Mouse (Mus musculus) urinary bladder, adult 2 months (tissue): Measurements from ENCODE around the gene Hnf1a. TPM values are rescaled to one million over a fixed set of nuclear protein-coding genes. Genes with fewer than 3 reads are reported as not detected.

Experiments
- DNase-seq: peaks from one replicate; pipeline ENCODE4 v3.0.0; 2022; ENCODE audit warnings: low spot score
- polyA plus RNA-seq: library from polyadenylated mRNA; depleted of rRNA; stranded (reverse); fragments of >200 nt; gene quantifications from 2 replicates; pipeline ENCODE4 v1.2.3, GENCODE M21; 2012; rRNA removed

Gene Hnf1a
- polyA plus RNA-seq: 0.06 and 0.09 TPM in 2 replicates

DNA sequence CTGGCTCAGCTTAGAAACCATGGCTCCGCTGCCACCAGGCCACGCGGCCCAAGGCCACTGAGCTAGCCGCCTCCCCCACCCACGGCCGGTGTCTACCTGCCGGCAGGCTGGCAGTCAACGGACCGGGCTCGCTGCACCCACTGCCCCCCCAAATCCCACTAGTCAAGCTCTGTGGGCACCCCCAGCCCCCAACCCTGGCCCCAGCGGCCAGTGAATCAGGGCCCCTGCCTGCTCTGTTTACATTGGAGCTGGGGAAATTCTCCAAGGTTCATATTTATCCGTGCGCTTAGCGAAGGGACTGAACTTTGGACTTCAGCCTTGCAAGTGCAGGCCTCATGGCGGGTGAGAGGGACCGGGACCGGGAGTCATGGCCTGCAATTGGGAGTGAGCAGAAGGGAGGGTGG is at the start of gene Hnf1a:
Gene Hnf1a, minus strand, starts transcription at position 271 of the 404 bp plus-strand sequence.
- DNase-seq: no peak

DNA sequence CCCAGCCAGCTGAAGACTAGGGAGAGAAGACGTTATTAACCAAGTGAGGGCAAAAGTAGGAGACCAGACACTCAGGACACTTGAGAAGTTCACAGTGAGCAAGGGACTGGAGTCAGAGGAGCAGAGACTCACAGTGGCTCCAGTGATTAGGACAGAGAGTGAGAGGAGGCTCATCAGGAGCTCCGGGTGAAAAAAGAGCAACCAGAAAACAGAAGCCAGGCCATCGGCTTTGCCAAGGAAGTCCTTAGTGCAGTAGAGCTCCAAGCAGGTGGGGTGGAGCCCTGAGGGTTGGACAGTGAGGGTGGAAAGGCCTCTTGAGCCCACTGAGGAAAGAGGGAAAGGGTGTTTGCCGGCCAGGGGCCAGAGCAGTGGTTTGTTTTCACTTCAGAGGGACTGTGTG is 47.9 kb upstream of the Hnf1a start:
- DNase-seq: no peak

DNA sequence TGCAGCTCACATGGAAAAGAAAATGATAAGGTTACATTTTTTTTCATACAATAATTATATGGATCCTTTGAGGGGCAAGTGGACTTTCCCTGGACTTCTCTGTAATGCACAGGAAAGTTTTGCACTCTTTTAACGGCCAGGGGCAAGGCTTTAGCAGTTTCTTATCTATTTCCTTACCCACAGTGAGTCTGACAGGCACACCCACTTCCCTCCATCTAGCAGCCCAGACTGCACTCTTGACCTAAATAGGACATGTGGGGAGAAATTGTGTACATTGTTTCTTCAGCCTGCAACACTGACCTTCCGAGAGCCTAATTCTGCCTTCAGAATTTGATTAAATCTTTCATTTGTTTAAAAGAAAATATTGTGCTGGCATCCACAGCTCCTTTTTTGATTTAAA is 47.4 kb upstream of the Hnf1a start:
- DNase-seq: no peak

DNA sequence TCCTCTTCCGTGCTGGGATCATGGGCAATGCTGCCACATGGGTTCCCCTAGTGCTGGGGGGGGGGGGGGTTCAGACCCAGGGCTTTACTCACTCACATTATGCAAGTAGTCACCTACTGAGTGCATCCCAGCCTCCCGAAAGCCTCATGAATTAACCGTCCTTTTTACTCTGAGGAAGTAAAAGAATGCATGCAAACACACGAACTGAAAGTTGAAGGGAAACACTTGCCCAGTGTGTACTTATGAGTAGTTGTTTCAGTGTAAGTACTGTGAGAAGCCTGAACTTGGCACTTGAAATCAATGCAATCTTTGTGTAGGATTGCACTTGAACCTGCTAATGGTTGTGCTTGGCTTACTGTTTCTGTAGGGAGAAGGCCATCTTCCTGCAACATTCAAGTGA is 44.2 kb upstream of the Hnf1a start:
- DNase-seq: no peak

DNA sequence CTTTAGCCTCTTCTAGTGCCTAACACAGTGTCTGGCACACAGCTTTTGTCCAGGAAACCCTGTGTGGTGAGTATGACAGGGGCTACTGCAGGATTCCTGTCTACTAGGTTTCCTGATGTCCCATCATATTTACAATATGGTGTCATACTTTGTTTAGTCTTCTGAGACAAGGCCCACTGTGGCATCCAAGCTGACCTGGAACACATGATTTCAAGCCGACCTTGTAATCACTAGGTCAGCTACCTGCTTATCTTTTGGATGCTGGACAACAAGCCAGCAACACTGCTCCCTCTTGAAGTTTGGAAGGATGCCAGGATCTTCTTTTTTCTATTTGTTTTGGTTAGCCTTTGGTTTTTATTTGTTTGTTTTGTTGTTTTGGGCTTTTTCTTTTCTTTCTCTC is 43.7 kb upstream of the Hnf1a start:
- DNase-seq: no peak

DNA sequence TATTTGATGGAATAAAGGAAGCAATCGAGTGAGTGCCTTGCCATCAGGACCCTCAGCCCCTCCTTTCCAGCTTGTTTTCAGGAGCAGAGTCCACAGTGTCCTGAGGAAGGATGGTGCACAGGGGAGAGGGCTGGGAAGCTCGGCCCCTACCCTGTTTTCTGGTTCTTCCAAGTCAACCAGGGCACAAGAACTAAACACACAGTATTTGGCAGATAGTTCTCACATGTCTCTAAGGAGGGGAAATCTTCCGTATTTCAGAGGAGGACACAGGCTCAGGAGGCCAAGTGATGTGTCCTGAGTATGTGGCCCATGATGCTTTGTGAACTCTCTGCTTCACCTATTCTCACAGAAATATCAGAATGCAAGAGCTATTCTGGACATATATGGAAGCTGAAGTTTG is 42.5 kb upstream of the Hnf1a start:
- DNase-seq: no peak

DNA sequence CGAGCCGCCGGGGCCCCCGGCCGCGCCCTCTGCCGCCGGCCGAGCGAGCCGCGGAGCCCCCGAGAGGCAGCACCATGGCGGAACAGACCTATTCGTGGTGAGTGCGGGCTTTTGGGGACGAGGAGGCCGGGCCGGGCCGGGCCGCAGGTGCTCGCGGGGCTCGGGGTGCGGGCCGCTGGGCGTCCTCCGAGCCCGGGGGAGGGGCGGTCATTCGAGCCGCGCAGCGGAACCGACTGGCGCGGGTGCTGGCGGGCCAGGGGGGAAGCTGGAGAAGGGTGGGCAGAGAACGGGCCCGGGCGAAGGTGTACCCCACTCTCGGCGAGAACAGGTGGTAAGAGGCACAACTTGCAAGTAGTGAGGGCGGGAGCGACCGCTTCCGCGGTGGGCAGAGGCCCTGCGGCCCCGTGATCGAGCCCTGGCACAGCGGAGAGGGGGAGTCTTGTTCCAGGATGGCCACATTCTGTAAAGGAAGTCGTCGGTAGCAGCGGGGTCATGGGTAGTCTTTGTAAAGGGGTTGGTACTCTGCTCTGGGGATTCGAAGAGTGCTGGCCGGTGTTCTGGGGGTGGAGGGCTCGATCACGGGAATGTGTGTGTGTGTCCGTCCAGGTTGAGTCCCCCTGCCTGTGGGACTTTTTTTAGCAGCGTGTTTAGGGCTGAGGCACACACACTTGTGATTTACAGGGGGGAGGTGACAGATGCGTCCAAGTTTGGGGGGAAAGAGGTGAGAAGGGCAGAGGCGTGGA is 40.8 kb upstream of the Hnf1a start:
- peak; percentile 55 for DNase-seq

DNA sequence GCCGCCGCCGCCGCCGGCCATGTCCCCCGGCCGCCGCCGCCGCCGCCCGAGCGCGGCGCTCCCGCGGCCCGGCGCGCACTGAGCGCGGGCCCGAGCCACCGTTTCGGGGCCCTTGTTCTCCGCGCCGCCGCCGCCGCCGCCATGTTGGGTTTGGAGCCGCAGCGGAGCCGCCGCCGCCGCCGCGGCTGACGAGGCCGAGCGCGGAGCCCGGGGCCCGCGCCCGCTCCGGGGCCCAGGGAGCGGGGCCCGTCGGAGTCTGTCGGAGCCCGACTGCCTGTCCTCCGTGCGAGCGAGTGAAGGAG is 40.3 kb upstream of the Hnf1a start:
- DNase-seq: no peak

DNA sequence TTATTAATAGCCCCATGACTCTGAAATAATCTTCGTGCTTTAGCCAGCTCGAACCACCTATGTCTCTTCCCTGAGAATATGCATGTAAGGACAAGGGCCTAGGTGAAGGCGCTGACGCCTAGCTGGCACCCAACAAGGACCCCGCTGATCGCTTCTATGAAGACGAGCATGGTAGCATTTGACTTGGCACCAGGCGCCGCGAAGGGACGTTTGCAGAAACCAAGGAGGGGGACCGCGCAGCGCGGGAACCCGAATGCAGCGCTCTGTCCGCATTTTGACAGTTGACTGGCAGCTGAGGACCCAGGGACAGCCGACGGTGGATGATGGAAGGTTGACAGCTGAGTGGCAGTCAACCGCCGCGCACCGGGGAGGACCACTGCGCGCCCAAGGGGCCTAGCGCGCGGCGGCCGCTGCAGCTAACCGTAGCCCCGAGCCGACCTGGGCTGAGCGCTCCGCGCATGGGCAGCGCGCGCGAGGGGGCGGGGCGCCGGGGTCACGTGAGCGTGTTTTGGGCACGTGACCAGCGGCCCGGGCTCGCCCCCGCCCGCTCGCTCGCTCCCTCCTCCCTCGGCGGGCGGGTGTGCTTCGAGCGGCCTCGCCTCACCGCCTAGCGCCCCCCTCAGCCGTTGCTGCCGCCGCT is 39.8 kb upstream of the Hnf1a start, which contains the start of gene Sppl3:
Gene Sppl3, plus strand, starts transcription at position 561 of the 640 bp plus-strand sequence.
- peak; percentile 97 for DNase-seq

DNA sequence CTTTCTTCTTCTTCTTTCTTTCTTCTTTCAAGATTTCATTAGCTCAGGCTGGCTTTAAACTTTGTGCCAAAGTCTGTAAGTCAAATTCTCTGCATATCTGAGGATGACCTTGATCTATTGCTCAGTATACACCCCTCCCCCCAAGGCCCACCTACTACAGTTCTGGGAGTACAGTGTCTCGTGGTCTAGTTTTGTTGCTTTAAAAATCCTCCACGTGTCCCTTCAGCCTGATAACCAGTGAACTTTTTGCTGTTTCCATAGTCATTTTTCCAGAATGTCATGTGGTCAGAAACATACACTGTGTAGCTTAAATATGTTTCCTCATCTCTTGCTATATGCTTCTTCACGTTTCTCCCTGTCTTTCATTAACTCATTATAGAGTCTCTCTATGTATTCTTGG is 39.1 kb upstream of the Hnf1a start:
- no peak for DNase-seq

DNA sequence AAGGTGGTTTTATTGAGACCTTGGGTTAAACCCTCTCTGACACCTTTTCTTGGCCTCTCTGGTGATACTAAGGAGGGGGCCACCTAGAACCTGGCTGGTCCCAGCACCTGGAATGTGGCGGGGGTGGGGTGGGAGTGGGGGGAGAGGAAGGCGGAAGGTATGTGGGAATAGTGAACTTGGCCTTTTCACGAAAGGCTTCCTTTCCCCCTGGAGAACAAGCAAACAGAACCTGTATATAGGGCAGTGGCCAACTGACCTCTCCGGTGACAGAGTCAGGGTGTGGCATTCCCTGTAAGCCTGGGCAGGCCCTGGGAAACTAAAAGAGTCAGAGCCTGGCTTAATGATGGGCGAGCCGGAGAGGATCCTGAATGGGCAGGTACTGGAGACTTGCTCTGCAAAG is 38.2 kb upstream of the Hnf1a start:
- no peak for DNase-seq

DNA sequence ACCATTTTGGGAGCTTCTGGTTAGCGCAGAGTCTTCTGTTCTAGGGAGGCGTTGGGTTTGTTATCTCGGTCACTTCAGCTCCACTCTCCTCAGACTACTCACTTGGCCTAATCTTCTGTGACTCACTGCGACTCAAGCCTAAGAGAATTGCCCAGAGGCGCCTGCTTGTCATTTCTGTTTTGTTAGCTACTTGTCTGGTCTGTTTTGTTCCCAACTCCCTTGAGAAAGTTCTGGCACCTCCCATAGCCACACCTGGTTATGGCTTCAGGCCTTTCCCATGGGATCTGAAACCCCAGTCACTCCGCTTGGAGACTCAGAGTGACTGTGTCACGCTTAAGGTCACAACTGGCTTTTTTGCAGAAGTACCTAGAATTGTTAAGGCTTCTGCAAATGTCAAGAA is 37.4 kb upstream of the Hnf1a start:
- DNase-seq: no peak

DNA sequence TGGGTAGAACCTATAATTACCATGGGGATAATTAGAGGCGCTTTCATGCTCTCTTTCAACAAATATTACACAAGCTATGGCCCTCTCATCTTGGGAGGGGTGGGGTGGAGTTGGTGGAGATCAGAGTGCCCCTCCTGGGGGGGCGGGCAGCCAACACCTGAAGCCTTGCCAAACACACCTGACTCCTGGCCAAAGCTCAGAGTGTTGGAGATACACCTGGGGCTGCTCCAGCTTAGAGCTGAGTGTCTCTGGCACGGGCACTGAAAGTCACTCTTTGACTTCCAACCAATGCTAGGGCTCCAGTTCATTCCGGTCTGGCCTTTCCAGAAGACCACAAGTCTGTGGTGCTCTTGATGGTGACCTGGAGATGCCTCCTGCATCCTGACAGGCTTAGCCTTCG is 36.9 kb upstream of the Hnf1a start:
- no peak for DNase-seq

DNA sequence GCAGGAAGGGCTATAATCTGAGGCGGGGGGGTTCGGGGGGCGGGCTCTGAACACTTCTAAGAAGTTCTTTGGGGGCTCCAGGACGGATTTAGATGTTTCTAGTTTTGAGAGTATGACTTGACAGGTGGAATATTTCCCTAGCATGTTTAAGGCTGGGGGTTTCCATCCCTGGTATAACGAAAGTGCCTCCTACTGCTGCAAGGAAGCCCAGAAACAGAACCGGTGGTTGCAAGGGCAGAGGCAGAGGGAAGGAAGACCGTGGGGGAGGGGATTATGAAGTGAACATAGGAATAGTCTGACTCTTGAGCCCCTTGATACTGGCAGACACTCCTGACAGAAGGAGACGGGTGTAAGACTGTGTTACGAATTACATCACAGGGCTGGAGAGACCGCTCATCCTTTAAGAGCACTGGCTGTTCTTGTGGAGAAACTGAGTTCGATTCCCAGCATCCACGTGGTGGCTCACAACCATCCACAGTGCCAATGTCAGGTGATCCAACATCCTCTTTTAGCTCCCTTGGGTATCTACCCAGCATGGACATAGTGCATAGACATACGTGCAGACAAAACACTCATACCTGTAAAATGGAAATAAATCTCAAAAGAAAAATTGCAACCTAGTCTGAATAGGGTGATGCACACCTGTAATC is 32.5 kb upstream of the Hnf1a start:
- DNase-seq: no peak

DNA sequence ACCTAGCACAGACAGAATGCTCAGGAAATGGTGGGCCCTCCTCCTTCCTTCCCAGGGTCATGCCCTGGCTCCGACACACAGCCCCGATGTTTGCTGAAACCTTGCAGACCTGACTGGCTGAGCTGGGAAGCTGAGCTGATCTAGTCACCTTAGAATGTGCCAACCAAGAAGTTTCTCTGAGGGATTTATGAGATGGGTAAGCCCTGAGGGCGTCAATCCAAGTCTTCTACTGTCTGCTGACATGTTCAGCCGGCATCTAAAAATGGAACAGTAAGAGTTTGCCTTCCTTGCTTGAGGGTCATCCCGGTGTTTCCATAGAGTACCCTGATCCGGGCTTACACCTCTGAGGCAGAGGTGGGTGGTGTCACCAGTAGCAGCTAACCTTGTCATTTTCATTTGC is 31.9 kb upstream of the Hnf1a start:
- DNase-seq: no peak

DNA sequence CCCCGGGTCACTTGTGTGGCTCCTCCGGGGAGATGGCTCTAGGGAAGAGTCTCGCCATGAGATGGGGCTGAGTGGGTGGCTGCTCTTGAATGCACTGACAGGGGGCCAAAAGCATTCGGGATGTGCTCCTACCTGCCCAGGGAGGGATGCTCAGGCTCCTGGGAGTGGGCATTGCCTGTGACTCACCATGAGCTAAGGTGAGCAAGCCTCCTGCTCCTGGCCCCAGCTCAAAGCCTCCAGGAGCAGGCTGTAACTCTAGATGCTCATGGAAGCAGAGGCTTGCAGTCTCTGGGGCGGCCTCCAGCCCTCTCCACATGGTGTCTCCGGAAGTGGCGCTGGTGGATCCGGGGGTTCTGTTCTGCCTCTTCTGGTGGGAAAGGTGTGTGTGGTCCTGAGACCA is 30.6 kb upstream of the Hnf1a start:
- peak; percentile 34 for DNase-seq

DNA sequence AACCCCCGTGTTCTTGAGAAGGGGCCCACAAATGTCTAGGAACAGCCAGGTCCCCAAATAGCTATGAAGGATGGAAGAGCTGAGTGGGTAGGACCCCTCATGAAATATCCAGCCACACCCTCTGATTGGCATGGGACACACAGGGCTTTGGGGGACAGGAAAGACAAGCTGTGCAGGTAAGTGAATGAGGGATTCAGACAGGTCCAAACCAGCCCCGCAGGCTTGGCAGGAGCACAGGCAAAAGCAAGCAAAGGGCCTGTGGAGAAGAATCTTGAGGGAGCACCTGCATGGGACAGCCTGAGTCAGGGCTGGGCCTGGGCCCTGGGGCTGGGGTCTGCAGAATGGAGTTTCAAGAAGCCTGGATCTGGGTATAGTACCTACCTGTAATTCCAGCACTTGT is 29.6 kb upstream of the Hnf1a start:
- DNase-seq: peak; percentile 40

DNA sequence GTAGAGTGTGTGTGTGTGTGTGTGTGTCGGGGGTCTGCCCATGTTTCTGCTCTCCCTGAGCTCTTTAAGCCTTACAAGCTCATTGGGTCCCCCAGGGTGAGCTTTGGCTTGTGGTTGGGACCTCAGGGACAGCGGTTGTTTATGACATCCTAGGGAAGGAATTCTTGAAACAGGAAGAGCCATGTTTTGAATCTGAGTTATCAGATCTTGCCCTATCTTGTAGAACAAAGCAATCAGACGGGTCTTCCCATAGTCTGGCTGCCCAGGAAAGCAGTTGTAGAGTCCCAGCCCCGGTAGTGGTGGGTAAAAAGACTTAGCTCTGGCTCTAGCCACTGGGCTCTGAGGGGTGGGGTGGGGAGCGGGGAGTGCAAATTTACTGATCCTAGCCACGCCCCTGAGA is 26.4 kb upstream of the Hnf1a start:
- DNase-seq: no peak

DNA sequence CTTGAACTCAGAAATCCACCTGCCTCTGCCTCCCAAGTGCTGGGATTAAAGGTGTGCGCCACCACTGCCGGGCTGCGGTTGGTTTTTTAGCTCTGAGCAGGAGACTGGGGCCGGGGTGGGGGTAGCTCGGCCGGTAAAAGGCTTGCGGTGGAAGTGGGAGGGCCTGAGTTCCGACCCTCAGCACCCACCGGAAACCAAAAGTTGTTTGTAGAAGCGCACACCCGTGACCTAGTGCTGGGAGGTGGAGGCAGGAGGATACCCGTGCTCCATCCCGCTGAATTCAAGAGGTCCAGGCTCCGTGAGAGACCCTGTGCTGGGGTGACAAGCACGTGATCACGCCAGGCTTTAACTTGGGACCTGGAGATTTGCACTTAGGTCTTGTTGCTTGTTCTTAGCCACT is 25.6 kb upstream of the Hnf1a start:
- DNase-seq: no peak

DNA sequence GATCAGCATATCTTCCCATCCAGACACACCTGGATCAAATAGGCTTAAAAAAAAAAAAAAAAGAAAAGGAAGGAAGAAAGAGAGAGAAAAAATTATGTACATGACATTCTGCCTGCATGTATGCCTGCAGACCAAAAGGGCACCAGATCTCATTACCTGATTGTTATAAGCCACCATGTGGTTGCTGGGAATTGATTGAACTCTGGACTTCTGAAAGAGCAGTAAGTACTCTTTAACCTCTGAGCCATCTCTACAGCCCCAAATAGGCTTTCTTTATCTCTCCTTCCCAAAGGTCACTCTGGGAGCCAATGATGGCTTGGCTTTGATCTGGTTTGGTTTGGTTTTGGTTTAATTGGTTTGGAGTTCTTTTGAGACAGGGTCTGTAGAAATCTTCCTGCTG is 14.2 kb upstream of the Hnf1a start:
- DNase-seq: no peak

DNA sequence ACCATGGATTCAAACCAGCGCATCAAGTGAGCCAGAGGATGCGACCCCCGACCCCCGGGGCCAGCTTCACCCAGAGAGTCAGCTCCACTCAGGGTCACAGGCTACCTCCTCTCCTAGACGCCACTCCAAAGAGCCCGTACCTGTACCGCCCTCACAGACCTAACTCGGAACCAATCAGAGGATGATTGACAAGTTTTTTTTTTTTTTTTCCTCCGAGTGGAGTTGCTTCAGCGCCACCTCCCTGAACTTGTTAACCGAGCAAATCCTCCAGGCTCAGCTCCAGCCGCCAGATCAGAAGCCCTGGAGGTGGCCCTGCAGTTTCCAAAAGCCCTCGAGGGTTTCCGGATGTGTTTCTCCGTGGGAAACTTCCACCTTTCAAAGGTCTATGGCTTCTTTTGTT is 11.1 kb upstream of the Hnf1a start:
- DNase-seq: no peak

DNA sequence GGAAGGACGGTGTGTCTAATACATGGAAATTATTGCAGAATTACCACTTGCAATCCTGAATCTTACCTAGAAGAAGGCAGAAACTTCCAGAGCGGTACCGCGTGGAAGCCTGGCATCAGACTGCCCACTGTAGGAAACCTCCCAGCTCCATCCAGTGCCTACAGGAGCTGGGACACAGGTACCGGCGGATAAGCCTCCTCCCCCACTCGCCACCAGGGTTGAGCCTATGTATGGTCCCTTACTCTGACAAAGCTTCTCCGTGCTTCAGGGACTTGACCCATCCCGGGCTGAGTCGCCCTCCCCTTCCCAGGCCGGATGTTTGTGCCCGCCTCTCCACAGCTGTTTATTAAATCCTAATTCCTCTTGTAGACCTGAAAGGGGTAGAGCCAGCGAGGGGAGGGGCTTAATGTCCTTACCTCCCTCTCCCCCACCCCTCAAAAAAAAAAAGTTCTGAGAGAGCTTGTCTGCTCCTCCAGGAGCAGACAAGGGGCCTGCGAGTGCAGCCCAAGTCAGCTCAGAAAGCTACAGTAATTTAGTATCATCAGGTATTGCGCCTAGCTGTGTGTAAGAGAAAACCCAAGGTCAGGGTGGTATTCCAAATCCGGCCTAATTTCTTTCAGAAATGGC is 9.3 kb upstream of the Hnf1a start:
- no peak for DNase-seq
